Mouse (Mus musculus) frontal cortex, adult (tissue): ENCODE measurements at regions not wholly inside any gene's neighbourhood (a gene's known extent, or its start where the extent isn't known, plus 50 kb on each side); places are given as distances from the start of the nearest gene placed in this dataset.

Experiments used
- ATAC-seq: cut with Nextera tagmentation; 2 replicates; pipeline ENCODE4 v1.9.2; 2017; ENCODE audit warnings: mild to moderate bottlenecking, moderate library complexity, mixed read lengths; ENCODE audit not compliant: low TSS enrichment

DNA sequence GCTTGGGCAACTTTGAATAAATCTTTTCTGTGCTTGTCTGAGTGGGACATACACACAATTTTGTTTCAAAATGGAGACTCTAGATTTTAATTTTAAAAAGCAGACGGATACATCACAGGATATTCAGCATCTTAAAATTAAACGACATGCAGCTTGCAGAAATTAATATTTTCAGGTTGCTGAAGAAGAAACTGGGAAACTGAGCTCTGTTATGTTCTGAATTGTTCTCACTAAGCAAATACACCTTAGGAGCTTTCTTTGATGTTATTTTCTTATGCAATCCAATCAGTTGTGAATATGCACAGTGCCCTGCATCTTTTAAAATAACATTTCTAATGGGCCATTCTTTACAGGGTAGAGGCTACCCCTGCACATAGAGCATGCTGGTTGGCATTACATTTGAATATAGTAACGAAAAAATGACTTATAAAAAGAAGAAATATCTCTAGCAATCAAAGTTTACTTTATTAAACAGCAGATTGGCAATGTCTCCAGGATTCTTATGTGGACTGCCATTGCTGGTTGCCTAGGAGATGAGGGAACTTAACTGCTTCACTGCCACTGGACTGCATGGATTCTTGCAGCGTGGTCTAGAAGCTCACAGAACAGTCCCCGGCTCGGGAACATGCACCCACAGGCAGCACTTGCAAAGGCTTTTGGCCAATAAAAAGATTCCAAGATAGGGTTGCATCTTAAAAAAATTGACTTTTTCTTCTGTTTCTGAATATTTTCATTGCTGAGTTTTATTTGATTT is 279.7 kb downstream of the Sox11 start:
- ATAC-seq, result no peak

GRCm38 (mm10) chr12:27062061-27062461 is 280.3 kb downstream of the Sox11 start:
- peak; percentile 82 for ATAC-seq

- peak; percentile 71 for ATAC-seq
Observed at GRCm38 (mm10) chr12:27060899-27061762, 281.2 kb downstream of the Sox11 start.

DNA sequence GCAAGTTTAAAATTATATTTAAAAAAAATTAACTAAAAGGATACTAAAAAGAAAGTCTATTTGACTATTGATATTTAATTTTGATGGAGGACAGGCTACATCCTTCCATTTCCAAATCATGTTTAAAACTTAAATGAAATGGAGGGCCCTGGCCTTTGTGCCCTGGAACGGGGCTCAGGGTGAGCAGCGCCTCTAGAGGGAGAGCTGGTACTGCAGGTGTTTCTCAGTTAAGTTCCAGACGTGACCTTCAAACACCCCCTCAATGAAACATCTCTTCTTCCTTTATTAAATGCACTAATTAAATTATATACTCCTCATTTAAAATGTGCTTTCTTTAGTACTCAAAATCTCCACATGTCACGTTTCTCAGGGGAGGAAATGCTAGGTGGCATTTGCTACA is 282.5 kb downstream of the Sox11 start:
- ATAC-seq, result no peak

DNA sequence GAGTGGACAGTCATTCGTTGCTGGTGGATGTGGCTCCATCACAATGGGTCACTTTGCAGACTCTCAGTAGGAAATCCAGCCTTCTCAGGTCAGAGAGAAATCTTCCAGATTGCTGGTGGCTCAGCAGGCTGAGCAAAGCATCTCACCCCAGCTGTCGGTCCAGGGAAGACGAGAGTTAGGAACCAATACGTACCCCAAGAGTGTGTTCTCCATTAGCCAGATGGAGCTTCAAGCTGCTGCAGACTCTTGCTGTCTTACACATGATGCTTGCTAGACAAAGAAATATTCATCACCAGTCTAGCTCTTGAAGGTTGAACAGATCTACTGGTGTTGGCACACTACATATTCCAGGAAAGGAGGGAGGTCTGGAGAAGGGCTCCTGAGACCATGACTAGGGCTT is 288.0 kb downstream of the Sox11 start:
- no peak for ATAC-seq

DNA sequence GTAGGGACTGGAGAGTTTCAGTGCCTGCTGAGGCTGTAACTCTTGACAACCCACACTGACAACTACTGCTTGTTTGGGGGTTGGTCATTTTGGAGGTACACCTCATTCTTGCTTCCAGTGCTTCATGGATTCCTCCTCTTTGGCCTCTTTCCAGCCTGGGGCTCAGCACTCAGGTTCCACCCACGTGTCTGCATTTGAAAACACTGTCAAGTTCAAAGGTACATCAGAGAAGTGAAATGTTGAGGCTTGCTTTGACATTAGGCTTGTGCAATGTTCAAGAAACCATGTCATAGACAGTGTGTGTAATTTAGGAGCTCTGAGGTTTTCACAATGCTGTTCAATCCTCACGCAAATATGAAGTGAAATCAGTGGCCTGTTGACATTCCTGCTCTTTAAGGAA is 304.5 kb downstream of the Sox11 start:
- ATAC-seq, result no peak

DNA sequence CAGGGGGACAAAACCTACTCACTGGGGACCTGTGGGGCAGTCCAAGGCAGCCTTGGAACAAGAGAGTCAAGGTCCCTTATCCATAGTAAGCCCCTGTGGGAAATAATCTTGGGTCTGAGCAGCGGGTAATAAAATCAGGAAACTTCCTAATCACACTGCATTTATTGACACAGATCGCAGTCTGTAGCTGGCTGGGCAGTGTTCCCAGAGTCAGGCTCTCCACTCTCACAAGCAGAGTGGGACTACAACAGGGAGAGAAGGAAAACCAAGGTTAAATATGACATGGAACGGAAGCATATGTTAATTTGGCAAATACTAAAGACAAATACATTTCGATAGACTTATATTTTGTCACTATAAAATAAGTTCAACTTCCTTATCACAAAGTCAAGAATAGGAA is 322.6 kb downstream of the Sox11 start:
- ATAC-seq, result no peak

DNA sequence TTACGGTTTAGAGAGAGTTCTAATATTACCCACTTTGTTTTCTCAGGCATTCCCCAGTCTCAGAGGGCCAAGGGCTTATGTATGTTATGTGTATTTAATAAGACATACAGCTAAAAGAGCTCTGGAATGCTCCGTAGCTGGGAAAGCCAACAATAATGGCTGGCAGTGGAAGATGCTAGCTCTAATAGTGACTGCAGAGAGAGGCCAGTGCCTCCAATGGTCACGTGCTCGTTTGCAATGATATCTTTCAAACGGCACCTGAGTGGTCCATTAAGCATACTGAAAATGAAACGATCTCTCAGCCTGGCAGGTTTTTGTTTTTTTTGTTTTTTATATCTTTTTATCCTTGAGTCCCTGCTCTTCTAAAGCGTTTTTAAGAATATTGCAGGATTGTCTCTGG is 324.0 kb downstream of the Sox11 start:
- no peak for ATAC-seq

DNA sequence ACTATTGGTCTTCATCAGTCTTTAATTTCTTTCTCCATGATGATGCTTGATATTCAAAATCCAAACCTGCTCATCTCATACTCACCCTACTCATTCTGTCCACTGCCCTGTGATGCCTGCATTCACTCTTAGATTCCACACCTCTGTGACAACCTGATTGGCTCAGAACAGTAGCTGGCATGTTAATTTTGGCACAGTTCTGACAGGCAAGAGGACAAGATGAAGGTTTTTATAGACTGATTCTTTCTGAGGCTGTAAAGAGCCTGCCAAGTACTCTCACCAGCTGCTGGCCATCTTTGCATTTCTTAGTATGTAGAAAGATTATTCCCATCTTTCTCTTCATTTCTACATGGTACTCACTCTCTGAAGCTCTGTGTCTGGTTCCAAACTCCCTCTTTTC is 343.1 kb downstream of the Sox11 start:
- ATAC-seq, result no peak

- no peak for ATAC-seq
Observed at GRCm38 (mm10) chr12:26976284-26977065, 365.9 kb downstream of the Sox11 start.

DNA sequence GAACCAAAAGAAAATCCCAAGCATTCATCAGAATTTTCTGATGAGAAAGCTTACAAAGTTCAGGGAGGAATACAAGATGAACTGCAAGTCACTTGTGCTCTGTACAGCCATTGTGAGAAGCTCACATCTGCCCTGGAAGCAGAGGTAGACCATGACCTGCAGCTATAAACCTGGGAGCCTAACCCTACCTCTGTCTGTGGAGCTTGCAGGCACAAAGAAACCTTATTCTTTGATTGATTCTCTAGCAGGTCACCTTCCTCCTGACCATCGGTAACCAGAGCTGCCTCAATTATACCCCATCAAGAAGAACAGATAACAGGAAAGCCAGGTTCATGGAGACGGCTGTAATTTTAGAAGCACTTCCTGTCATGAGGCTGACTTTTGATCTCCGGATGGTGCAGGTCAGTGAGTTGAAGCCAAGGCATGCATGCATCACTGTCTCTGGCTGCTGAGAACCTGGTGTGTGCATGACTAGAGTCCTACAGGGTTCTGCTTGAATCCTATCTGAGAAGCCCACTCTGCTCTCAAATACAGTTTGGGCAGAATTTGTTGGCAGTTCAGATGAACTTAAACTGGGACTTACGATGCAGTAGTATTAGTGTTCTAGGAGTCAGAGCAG is 369.8 kb downstream of the Sox11 start:
- no peak for ATAC-seq

DNA sequence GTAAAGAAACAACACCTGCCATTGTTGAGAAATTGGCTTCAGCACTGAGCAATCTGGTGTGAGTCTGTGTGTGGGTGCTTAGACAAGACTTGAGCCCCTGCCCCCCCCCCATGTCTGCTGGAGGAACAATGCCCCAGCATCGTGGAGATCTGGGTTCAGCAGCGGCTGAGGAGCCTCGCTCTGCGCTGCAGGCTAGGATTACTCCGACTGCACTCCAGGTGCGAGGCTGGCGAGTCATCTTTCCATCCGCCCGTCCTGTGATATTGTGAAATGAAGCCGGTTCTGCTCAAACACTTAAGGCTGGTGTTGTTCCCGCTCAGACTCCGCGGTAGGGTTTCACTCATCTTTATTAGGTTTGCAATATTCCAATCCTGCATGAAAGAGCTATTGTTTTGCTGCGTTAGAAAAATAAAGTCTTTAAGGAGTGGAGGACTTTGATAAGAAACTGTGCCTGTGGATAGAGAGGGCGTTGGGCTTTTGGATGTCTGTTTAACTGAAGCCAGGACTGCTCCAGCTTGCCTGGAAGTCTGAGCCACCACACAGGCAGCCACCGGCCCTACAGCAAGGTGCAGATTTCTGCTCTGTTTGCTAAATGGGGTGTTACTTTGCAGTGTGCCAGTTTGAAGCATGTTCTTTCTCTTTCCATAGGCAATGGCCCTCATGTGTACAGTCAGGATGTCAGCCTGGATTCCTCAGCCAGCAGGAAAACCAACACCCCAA is 375.2 kb downstream of the Sox11 start:
- ATAC-seq, result no peak

DNA sequence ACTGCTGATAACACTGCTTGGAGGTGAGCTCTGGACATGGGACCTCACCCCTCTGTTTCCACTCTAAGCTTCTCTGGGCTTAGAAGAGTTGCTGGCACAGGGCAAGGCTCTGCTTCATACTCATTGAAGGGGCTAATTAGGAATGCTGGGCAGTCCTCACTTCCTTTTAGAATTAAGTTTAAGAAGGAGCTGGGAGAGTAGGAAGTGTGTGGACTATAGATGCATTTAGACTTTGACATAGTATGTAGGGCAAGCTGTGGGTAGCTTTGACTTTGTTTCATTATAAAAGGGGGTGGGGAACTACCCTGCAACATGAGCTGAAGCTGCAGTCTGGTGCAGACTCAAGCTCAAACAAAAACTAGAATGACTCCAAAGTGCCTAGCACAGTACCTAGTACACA is 378.5 kb downstream of the Sox11 start:
- ATAC-seq, result peak; percentile 67; the same call in 1 of the 2 replicates

DNA sequence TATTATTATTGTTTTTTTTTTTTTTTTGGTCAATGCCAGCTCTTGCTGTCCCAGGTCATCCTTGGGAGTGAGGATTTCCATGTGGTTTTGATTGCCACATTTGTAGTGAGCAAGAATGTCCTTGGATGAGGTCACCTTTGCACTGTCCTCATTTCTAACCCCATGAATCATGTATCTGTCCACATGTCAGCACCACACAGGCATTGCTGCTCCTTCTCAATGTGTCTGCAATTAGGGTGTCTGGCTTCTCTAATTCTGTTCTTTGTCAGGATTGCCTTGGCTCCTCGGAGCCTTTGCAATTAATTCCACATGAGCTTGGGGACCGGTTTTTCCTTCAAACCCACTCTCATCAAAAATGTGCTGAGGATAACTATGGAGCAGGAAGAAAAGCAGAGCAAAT is 402.5 kb downstream of the Sox11 start:
- ATAC-seq, result no peak

GRCm38 (mm10) chr12:26937836-26938235 is 404.5 kb downstream of the Sox11 start:
- no peak for ATAC-seq

DNA sequence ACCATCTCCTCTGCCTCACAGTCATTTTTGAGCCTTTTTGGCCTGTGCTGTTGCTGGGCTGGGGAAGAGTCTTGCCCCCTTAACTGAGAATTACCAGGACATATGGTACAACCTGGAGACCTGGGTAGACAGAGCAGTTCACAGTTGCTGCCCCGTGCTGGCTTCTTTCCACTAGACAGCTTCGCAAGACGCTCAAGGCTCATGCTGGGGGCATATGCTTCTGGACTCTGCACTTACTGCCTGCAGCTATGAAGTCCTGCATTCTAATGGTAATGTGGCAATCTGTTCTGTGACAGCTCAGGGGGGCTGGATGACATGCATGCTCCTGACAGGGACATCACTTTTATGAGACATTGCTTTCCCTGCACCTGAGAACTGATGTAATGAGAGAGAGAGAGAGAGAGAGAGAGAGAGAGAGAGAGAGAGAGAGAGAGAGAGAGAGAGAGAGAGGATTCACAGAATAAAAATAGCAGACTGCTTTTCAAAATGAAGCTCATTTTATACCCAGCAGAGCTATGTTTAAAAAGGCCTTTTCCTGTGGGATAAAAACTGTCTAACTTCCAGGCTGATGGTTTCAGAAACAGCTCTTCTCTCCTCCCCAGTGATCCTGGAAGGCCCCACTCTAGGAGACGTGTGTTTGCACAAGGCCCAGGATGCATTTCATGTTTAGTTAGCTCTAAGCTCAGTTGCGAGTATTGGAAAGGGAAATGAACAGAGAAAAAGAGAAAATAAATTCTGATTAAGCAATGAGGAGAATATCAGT is 405.5 kb downstream of the Sox11 start:
- ATAC-seq, result no peak

- ATAC-seq, result no peak
Observed at GRCm38 (mm10) chr12:26930155-26930867, 412.1 kb downstream of the Sox11 start.

DNA sequence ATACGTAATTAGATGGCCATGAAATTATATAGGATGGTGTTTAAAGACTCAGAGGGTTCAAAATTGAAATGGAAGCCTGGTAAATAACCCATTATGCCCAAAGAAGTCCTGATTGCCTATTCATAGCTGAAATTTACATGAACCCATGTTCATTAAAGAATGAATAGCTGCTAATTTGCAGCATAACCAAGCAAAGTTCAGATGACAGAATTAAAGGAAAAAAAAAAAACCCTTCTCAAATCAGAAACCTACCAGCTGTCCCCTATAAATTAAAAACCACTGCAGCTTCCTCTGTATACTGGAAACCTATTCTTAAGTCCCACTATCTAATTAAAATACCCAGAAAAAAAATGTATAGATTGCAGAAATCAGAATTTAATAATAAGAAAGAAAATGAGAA is 436.2 kb downstream of the Sox11 start:
- ATAC-seq, result no peak

DNA sequence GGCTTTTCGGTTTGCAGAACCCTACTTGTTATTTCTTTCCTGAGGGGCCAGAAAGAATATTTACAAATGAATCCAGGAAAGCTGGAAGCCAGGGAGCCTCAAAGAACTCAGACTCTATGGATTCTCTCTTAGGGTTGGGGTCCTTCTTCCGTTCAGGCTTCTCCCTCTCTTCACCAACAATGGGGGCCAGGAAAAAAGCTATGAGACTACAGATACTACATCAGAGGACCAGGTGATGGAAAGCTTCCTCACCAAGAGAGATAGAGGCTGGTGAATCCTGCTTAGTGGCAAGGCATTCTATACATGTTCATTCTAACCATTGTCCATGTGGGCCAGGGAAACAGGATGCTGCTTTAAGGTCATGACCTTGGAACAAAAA is 434.9 kb downstream of the Cmpk2 start:
- no peak for ATAC-seq
